Mouse (Mus musculus): ENCODE measurements at regions not wholly inside any gene's neighbourhood (a gene's known extent, or its start where the extent isn't known, plus 50 kb on each side); places are given as distances from the start of the nearest gene placed in this dataset.

DNA sequence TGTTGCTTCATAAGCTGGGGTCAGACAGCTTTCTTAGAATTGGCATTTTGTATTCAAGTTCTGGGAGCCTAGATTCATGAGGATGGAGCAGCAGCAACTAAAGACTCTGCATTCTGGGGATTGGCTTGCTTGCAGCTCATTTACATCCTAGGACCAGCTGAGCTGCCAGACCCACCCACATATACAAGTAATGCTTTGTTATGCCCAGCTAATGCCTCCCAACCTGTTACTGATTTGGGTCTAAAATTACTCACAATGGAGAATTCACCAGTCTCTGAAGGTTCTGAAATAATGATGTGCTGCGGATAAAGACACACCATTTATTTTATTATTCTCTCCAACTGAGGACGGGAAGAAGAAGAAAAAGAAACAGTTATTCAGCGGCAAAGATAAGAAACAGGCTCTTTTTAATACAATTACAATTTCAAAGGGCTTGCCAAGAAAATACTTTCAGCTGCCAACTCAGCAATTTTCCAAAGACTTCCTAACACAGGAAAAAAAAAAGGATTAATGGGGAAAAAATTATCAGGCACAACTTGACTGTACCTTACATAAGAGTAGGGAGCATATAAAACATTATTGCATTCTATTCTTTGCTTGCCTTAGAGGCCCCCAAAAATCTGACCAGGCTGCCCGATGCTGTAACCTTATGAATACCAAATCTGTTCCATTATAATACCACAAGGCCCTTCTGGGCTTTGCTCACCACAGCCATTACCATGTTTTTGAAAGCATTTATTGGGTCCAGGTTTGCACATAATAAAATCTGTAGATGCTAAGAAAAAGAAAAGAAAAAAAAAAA is 134.5 kb downstream of the S1pr1 start:
- no peak for TF ChIP-seq CTCF (conservative IDR thresholded peaks at IDR 0.05; ENCODE audit: low read length)
- TF ChIP-seq NANOG (IDR thresholded peaks at IDR 0.05; ENCODE audit: borderline replicate concordance, low read length): no peak
